Mouse (Mus musculus): Measurements from ENCODE around the gene Arhgdib.

GRCm38 (mm10) chr6:136983201-136983600, 41.5 kb upstream of the Arhgdib start:
- TF ChIP-seq EP300 (IDR thresholded peaks at IDR 0.05; ENCODE audit: low read depth) (no peak), CTCF (IDR thresholded peaks at IDR 0.05; ENCODE audit: low read depth) (no peak)
